In the genomic region with DNA sequence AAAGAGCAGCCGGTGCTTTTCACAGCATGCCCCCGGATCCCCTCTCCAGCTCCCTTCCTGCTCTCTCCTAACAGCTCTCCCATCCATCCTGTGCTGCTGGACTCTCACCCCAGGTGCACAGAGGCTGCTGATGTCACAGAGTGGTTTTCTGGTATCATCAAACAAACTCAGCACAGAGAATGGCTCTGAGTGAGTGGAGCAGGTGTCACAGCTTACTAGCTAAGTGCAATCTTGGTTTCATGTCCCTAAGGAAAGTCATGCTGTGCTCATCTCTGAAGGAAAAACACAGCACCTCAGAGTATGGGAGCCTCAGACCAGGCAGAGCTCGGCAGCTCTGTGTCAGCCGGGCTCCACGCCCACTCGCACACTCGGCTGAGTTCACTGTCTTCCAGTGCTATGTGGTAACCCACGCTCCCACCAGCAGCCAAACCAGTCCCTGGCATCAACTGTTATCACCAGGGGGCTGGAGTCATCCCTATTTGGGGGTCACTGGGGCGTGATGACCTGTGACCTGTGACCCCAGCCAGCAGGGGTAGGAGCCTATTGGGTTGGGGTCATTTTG, we compare ENCODE assay signal across 23 mouse cellular contexts. TPM values are rescaled to one million over a fixed set of nuclear protein-coding genes. Genes with fewer than 3 reads are reported as not detected.
"Had no signal": no experiment of that assay in that cellular context is flagged by ENCODE, and none has a peak within 500 bp of the region (broad histone marks: within the 10 kb centered on the region; RNA-seq: fewer than 3 reads in every experiment).

No protein-coding gene starts in this region.

- H3K4me2 ChIP-seq: liver, embryonic 13.5 days; liver, embryonic 15.5 days; lung, embryonic 15.5 days; midbrain, embryonic 12.5 days; midbrain, embryonic 15.5 days; neural tube, embryonic 13.5 days; neural tube, embryonic 15.5 days had no signal

- DNase-seq: liver, embryonic 13.5 days; liver, postnatal 0 days; lung, adult 2 months; lung, postnatal 14 days; lung, postnatal 36 days; right cerebral cortex, adult 18-20 months; right cerebral cortex, postnatal 25 days; right cerebral cortex, postnatal 4 days; spleen, adult 18-20 months; thymus, adult 18-20 months; thymus, postnatal 14 days; thymus, postnatal 36 days had no signal

- H3K4me3 ChIP-seq: liver, embryonic 13.5 days; liver, embryonic 15.5 days; lung, embryonic 15.5 days; megakaryocyte, embryonic 14.5 days; midbrain, embryonic 12.5 days; midbrain, embryonic 15.5 days; neural tube, embryonic 13.5 days; neural tube, embryonic 15.5 days had no signal

- ATAC-seq: liver, postnatal 0 days; lung, postnatal 0 days; midbrain, embryonic 15.5 days had no signal

- H3K4me1 ChIP-seq: liver, embryonic 13.5 days; liver, embryonic 15.5 days; megakaryocyte, embryonic 14.5 days had no signal

- H3K9me3 ChIP-seq: liver, embryonic 13.5 days; liver, embryonic 15.5 days; lung, embryonic 15.5 days; midbrain, embryonic 12.5 days; midbrain, embryonic 15.5 days; neural tube, embryonic 13.5 days; neural tube, embryonic 15.5 days had no signal

- H3K36me3 ChIP-seq: liver, embryonic 13.5 days; liver, embryonic 15.5 days; lung, embryonic 15.5 days; midbrain, embryonic 12.5 days; midbrain, embryonic 15.5 days; neural tube, embryonic 13.5 days; neural tube, embryonic 15.5 days had no signal

- H3K27ac ChIP-seq: liver, embryonic 13.5 days; liver, embryonic 15.5 days; lung, embryonic 15.5 days; macrophage; midbrain, embryonic 12.5 days; midbrain, embryonic 15.5 days; neural tube, embryonic 13.5 days; neural tube, embryonic 15.5 days had no signal

- H3K9ac ChIP-seq: liver, embryonic 13.5 days; liver, embryonic 15.5 days; liver, postnatal 0 days; lung, embryonic 15.5 days; midbrain, embryonic 12.5 days; midbrain, embryonic 15.5 days; neural tube, embryonic 13.5 days; neural tube, embryonic 15.5 days had no signal

RNA-seq across cellular contexts. Expression of a gene that starts 7.7 kb away (rescaled TPM):
- polyA plus RNA-seq: liver, embryonic 13.5 days; liver, postnatal 0 days; lung, postnatal 0 days; macrophage; small intestine, adult 2 months; stomach, embryonic 14.5 days had no signal
